Mouse (Mus musculus) thymus, postnatal 4 days (tissue): Measurements from ENCODE around the gene Klhl11.

Experiments used
- DNase-seq: peaks from one replicate; pipeline ENCODE4 v3.0.0; 2021

Klhl11 gene

GRCm38 (mm10) chr11:100472197-100472934 lies at the start of gene Klhl11:
TSS of gene Klhl11 (minus strand) at chr11:100472741.
- DNase-seq: peak; percentile 92

DNA sequence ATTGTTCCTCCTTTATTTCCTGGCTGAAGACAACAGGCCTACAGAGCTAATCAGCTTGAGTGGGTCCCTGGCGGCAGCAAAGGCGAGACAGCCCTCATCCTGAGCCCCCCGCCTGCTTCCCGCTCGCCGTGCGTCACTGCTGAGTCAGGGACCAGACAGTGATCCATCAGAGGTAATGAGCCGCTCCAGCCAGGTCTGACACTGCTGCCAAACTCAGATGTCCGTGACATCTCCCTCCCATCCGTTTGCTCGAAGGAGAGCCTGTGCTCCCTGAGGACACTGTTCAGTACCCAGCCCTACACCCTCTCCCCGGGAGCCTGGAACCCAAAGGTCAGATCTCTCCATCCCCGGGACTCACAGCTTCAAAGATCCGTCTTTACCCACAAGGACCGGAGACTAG lies 48.3 kb upstream of the Klhl11 start:
- DNase-seq: no peak

- no peak for DNase-seq
These were observed 46.6 kb upstream of the Klhl11 start for GRCm38 (mm10) chr11:100519188-100519587.

DNA sequence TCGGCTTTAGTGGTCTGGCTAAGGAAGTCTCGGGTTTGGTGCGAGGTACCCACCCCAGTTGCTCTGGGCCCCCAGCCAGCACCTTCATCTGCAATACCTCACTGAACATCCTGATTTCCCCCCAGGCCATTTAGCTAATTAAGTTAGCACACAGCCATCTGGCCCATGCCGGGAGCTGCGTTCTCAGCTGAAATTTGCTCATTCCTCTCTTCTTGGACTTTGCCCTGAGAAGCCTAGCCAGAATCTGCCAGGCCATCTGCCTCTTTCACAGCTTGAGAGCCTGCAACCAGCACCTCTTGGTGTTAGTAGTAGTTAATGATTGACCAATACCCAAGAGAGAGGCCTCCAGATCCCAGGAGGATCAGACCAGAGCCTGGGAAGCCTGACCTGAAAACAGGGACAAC lies 45.6 kb upstream of the Klhl11 start:
- no peak for DNase-seq

GRCm38 (mm10) chr11:100516291-100516690 lies 43.8 kb upstream of the Klhl11 start:
- no peak for DNase-seq

- DNase-seq: no peak
These were observed 43.2 kb upstream of the Klhl11 start for GRCm38 (mm10) chr11:100515789-100516188.

- DNase-seq: no peak
These were observed 42.5 kb upstream of the Klhl11 start for GRCm38 (mm10) chr11:100515061-100515460.

- DNase-seq: no peak
These were observed 41.2 kb upstream of the Klhl11 start for GRCm38 (mm10) chr11:100513716-100514115.

DNA sequence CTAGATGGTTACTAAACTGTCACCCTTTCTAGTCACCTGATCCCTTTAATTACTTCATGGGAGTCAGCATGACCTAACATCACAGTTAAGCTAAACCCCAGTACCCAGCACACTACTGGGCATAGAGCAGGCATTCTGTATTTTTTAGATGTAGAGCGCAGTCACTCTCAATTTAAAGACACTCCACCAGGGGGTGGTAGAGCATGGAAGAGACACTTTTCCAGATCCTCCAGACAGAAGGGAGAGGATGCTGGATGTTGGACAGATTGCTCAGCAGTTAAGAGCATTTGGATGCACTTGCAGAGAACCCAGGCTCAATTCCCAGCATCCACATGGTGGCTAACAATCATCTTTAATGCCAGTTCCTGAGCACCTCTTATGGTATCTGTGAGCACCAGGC lies 39.8 kb upstream of the Klhl11 start:
- DNase-seq: no peak

GRCm38 (mm10) chr11:100510556-100510955 lies 38.0 kb upstream of the Klhl11 start:
- DNase-seq: peak; percentile 46

DNA sequence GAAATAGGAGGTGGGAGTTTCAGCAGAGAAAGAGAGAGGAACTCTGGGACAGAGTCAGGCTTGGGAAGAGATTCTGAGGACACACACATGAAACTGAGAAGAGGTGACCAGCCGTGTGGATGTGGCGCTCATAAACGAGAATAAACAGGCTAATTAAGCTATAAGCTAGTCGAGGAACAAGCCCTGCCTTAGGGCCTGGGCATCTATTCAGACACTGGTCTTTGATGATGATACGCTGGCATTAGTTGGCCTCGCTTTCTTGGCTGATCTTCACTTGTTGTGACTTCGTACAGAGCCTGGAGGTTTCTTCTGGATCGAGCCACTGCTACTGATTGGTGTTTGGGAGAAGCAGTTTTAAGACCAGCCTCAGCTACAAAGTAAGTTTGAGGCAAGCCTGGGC lies 33.5 kb upstream of the Klhl11 start:
- no peak for DNase-seq

DNA sequence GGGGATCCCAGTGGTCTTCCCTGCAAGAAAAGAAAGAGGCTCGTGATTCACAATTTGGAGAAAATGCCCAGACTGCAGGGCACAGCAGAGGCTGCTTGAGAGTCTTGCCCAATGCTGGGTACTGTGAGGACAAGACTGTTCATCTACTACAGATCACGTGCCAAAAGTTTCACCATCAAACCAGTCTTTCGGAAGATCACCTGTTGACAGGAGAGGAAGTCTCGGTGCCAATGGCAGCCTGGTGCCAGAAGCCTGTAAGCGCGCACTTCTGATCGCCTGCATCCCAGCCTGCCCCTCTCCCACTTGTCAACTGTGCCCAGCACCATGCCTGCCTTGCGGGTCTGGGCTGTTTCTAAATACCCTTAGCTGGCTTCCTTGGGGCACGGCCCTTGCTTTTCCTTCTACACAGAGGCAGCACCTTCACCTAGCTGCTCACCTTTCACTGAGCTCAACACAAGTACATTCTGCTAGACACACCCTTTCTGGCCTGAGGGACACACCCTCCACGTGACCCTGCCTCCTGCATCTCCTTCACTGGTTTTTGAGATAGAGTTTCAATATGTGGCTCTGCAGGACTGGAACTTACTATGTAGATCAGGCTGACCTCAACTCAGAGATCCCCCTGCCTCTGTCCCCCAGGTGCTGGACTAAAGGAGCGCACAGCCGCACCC lies 32.6 kb upstream of the Klhl11 start:
- no peak for DNase-seq

- DNase-seq: no peak
These were observed 28.8 kb upstream of the Klhl11 start for GRCm38 (mm10) chr11:100501321-100501720.

DNA sequence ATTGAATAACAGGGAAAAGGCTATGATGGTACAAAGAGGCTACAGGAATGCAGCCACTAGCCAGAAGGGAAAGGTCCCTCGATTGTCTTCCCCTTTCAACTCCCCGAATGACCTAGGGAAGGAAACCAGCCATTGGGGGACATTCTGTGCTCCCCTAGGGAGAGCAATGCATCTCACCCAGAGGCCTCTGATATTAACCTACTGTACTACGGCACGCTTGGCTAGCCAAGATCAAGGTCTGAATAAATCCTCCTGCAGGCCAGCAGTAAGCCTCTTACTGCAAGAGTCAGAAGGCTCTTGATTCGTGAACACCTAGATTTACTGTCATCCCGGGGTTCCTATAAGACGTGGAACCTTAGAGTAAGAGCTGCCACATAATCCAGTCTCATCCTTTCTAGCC lies 28.1 kb upstream of the Klhl11 start:
- no peak for DNase-seq

GRCm38 (mm10) chr11:100500241-100500640 lies 27.7 kb upstream of the Klhl11 start:
- no peak for DNase-seq

GRCm38 (mm10) chr11:100493771-100494170 lies 21.2 kb upstream of the Klhl11 start:
- no peak for DNase-seq

DNA sequence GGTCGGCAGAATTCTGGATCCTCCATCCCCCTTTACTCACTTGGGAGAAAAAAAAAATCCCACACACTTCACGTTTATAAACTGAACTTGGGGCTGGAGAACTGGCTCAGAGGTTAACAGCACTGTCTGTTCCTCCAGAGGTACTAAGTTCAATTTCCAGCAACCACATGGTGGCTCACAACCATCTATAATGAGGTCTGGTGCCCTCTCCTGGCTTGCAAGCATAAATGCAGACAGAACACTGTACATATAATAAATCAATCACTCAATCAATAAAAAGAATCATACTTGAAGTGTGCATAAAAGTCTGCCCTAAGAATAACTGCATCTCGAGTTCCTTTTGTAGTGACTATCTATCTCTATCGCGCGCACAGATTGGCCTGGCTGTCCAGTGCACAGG lies 18.4 kb upstream of the Klhl11 start:
- peak; percentile 38 for DNase-seq

DNA sequence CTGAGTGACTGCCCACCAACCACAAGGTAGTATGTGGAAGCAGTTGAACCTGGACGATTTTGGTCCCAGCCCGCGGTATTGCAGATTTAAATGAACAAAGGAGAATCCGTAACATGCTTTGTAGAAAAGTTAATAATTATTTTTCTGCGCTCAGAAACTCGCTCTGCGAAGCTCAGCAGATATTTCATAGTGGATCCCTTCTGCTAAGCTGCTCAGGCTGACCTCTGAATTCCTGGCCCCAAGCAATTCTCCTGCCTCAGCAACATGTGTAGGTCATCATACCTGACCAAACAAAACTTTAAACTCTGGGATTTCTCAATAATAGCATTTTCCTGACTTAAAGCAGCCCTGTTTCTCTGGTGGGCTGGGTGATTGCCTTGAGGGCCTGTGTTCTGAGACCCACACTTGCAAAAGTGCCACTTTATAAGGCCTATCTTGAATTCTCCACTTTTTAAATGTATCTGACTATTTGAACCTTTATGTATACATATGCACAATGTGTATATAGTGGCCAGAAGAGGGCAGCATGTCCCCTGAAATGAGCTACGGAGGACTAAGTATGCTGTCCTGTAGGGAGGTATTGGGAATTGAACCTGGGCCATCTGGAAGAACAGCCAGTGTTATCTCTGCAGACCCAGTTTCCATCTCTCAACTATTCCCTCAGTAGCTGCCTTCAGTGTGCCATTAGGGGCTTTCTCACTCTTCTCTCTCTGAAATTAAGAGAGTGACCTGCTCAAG lies 13.4 kb upstream of the Klhl11 start:
- peak; percentile 49 for DNase-seq

- no peak for DNase-seq
These were observed 11.9 kb upstream of the Klhl11 start for GRCm38 (mm10) chr11:100484461-100484860.

DNA sequence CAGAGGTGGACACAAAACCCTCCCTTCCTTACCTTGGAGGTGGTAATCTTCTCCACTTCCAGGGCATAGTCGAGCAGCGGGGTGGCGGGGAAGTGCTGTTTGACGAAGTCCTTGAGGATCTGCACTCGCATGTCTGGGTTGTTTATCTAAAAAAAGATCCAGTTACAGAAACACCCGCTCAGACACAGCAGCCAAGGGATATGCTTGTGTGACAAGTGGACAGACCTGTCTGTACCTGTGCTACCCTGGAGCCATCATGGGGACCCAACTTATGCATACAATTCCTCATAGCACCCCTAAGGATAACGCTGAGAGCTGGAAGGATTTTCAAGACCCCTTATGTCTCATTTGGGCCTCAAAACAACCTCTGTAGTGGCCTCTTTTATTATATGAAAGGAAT lies 6.6 kb upstream of the Klhl11 start:
- DNase-seq: no peak

DNA sequence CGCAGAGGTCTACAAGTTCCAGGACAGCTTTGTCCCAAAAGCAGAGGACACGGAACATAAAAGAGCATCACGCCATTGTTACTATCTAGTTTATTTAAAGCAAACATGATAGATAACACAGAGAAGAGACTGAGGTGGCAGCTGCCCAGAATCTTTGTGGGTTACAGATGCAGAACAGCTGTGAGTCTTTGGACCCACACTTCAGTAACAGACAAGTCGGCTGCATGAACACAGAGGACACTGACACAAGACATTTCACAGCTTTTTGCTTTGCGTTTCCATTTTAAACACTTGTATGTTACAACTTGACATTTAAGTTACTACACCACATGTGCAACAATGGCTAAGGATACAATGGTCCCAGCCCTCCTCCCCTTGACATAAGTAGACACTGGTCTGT lies 3.7 kb upstream of the Klhl11 start:
- no peak for DNase-seq

DNA sequence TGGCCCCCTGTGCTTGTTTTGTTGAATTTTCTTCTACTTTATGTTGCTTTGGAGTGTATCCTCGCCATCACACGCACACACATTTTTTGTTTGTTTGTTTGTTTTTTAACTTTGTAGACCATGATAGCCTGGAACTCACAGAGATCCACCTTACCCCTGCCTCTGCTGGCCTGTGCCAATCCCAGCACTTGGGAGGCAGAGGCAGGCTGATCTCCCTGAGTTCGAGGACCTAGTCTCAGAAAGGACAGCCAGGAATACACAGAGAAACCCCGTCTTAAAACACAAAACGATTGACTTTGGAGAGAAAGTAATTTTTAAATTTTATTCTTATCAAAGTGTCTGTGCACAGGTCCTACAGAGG lies 374 bp upstream of the Klhl11 start:
- DNase-seq: no peak

DNA sequence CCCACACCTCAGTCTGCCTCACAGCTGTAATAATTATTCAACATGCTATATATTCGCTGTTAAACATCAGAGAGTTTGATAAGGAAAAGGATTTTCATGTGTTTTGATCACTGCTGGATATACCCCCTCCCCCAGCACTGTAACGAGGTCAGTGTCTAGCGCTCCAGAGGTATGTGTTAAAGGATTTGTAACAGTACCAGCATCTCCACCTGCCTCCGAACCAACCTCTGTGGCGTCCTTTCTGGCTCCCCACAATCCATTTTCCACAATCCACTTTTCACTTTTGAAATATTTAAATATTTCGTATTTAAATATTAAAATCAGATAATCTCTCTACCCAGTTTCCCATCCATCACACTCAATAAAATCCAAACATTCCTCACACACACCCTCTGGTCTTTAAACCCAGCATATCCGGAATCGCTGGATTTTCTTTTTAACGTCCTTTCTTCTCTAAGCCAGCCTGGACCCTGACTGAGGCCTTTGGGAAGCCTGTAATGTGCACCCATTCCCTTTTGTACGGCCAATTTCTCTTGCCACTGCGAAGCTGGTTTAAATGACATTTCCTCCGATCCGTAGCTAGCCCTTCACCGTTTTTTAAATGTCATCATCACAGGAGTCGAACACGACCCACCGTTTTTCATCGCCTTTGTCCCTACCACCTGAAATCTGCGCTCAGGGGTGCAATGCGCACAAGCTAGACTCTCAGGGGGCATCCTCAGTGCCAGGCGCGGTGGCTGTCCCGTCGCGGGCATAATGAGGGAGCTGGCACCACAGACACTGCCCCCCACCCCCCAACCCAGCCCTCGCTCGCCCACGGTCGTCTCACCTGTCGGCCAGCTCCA lies 967 bp downstream of the Klhl11 start:
- no peak for DNase-seq
